Mouse (Mus musculus) erythroblast, embryonic 14.5 days (primary cell): ENCODE results near the gene U2af2.

Experiments used
- GATA1 ChIP-seq: IDR thresholded peaks from 2 replicates; pipeline ENCODE4 v1.6.1; 2012; ENCODE audit warnings: low read length, inconsistent platforms, mixed read lengths
- TAL1 ChIP-seq: IDR thresholded peaks from 3 replicates; pipeline ENCODE4 v1.6.1; 2012; ENCODE audit warnings: low read length, inconsistent platforms, mixed read lengths

DNA sequence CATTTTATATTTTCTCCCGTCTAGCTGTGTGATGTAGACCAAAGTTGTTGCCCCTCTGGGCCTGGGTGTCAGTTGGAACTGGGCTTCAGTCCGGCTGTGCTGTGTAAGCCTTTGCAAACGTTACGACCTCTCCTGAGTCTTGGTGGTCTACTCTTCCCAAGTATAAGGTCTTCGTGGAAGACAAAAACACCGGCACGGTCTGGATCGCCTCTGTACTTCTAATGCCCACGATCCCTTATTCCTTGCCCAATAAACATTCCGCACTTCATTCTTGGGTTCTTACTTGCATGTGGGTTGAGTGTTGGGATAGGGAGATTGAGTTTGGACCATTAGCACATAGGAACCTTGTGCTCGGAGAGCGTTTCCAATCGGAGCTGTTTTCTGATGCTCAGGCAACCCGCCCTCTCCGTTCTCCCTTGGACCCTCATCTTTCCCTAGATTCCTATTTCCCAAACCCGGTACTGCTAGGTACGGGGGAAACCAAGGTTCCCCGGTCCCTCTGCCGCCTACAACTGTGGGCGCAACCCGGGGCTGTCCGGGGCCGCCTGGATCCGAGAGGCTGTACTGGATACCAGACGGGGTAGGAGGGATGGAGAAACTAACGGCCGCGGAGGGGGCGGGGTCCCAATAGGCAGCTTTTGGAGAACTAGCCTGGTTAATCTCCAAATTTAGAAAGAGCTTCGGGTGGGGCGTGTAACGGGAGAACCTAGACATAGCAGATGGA, 8.3 kb upstream of the U2af2 start:
- no peak for TF ChIP-seq TAL1
- no peak for TF ChIP-seq GATA1
